Mouse (Mus musculus): ENCODE results near the gene Slc36a3. TPM values are rescaled to one million over a fixed set of nuclear protein-coding genes. Genes with fewer than 3 reads are reported as not detected.
A peak's percentile ranks its signal among the peaks of the same experiment; 100 is the strongest.

The Slc36a3 gene
- polyA plus RNA-seq, 1 experiment from 2014 or later: not detected

GRCm38 (mm10) chr11:55184246-55184645, 32.7 kb upstream of the Slc36a3 start:
- WGBS: 86% methylated on average over 5 of the region's 5 CpGs
- H3K36me3 ChIP-seq (ENCODE audit: insufficient read depth): no peaks in the 10 kb centered on the region
- no peak for DNase-seq
- H3K9me3 ChIP-seq (ENCODE audit: low read depth, low read length): no peaks in the 10 kb centered on the region
- no peak overlapping the region for H3K9ac ChIP-seq
- H3K4me1 ChIP-seq (ENCODE audit: insufficient read depth): 0 out of 2 replicates have a peak, but pooled peaks cover 5% of the 10 kb centered on the region
- no peak overlapping the region for H3K4me3 ChIP-seq (ENCODE audit: low read depth, low read length)
- ATAC-seq (ENCODE audit: insufficient read depth): no peak
- no peak overlapping the region for H3K4me2 ChIP-seq
- no peak overlapping the region for H3K27ac ChIP-seq (ENCODE audit: low read depth)
- TF ChIP-seq CTCF (IDR thresholded peaks at IDR 0.05; ENCODE audit: low read depth): no peak
- H3K27me3 ChIP-seq (ENCODE audit: insufficient read depth, low read length): no peaks in the 10 kb centered on the region

GRCm38 (mm10) chr11:55183124-55183523, 31.6 kb upstream of the Slc36a3 start:
- Histone ChIP-seq H3K36me3 (ENCODE audit: insufficient read depth) (no peaks in the 10 kb centered on the region), H3K9me3 (ENCODE audit: low read depth, low read length) (no peaks in the 10 kb centered on the region), H3K4me3 (ENCODE audit: low read depth, low read length) (no peak overlapping the region), H3K9ac (no peak overlapping the region), H3K27me3 (ENCODE audit: insufficient read depth, low read length) (no peaks in the 10 kb centered on the region), H3K27ac (ENCODE audit: low read depth) (no peak overlapping the region), H3K4me1 (ENCODE audit: insufficient read depth) (0 out of 2 replicates have a peak, but pooled peaks cover 5% of the 10 kb centered on the region), H3K4me2 (no peak overlapping the region)
- DNase-seq (peak; percentile 29), ATAC-seq (ENCODE audit: insufficient read depth) (no peak)
- TF ChIP-seq CTCF (IDR thresholded peaks at IDR 0.05; ENCODE audit: low read depth): no peak
- 36% methylated on average over 7 of the region's 7 CpGs for WGBS

GRCm38 (mm10) chr11:55179856-55180255, 28.3 kb upstream of the Slc36a3 start:
- no peak overlapping the region for H3K4me3 ChIP-seq (ENCODE audit: low read depth, low read length)
- ATAC-seq (ENCODE audit: insufficient read depth) (no peak), DNase-seq (no peak)
- 65% methylated on average over 3 of the region's 3 CpGs for WGBS
- no peak overlapping the region for H3K27ac ChIP-seq (ENCODE audit: low read depth)
- no peak for TF ChIP-seq CTCF (IDR thresholded peaks at IDR 0.05; ENCODE audit: low read depth)
- H3K36me3 ChIP-seq (ENCODE audit: insufficient read depth): no peaks in the 10 kb centered on the region
- H3K4me1 ChIP-seq (ENCODE audit: insufficient read depth): 0 out of 2 replicates have a peak, but pooled peaks cover 5% of the 10 kb centered on the region
- H3K27me3 ChIP-seq (ENCODE audit: insufficient read depth, low read length): no peaks in the 10 kb centered on the region
- no peak overlapping the region for H3K4me2 ChIP-seq
- H3K9me3 ChIP-seq (ENCODE audit: low read depth, low read length): no peaks in the 10 kb centered on the region
- no peak overlapping the region for H3K9ac ChIP-seq

GRCm38 (mm10) chr11:55178830-55179229, 27.3 kb upstream of the Slc36a3 start:
- Histone ChIP-seq H3K36me3 (ENCODE audit: insufficient read depth) (no peaks in the 10 kb centered on the region), H3K4me2 (no peak overlapping the region), H3K27ac (ENCODE audit: low read depth) (no peak overlapping the region), H3K4me3 (ENCODE audit: low read depth, low read length) (no peak overlapping the region), H3K27me3 (ENCODE audit: insufficient read depth, low read length) (no peaks in the 10 kb centered on the region), H3K9ac (no peak overlapping the region), H3K9me3 (ENCODE audit: low read depth, low read length) (no peaks in the 10 kb centered on the region), H3K4me1 (ENCODE audit: insufficient read depth) (0 out of 2 replicates have a peak, but pooled peaks cover 5% of the 10 kb centered on the region)
- DNase-seq (no peak), ATAC-seq (ENCODE audit: insufficient read depth) (no peak)
- no peak for TF ChIP-seq CTCF (IDR thresholded peaks at IDR 0.05; ENCODE audit: low read depth)
- WGBS: 71% methylated on average over 4 of the region's 4 CpGs

- no peaks in the 10 kb centered on the region for H3K9me3 ChIP-seq (ENCODE audit: low read depth, low read length)
- DNase-seq (no peak), ATAC-seq (ENCODE audit: insufficient read depth) (no peak)
- no peak overlapping the region for H3K27ac ChIP-seq (ENCODE audit: low read depth)
- H3K4me3 ChIP-seq (ENCODE audit: low read depth, low read length): no peak overlapping the region
- H3K36me3 ChIP-seq (ENCODE audit: insufficient read depth): no peaks in the 10 kb centered on the region
- H3K4me1 ChIP-seq (ENCODE audit: insufficient read depth): no peaks in the 10 kb centered on the region
- H3K4me2 ChIP-seq: no peak overlapping the region
- no peak overlapping the region for H3K9ac ChIP-seq
- 68% methylated on average over 4 of the region's 4 CpGs for WGBS
- no peaks in the 10 kb centered on the region for H3K27me3 ChIP-seq (ENCODE audit: insufficient read depth, low read length)
- no peak for TF ChIP-seq CTCF (IDR thresholded peaks at IDR 0.05; ENCODE audit: low read depth)
Measured at GRCm38 (mm10) chr11:55170501-55170900, 19.0 kb upstream of the Slc36a3 start.

- TF ChIP-seq CTCF (IDR thresholded peaks at IDR 0.05; ENCODE audit: low read depth): no peak
- Histone ChIP-seq H3K4me1 (ENCODE audit: insufficient read depth) (no peaks in the 10 kb centered on the region), H3K27me3 (ENCODE audit: insufficient read depth, low read length) (no peaks in the 10 kb centered on the region), H3K9ac (no peak overlapping the region), H3K4me2 (no peak overlapping the region), H3K4me3 (ENCODE audit: low read depth, low read length) (no peak overlapping the region), H3K9me3 (ENCODE audit: low read depth, low read length) (no peaks in the 10 kb centered on the region), H3K36me3 (ENCODE audit: insufficient read depth) (no peaks in the 10 kb centered on the region), H3K27ac (ENCODE audit: low read depth) (no peak overlapping the region)
- ATAC-seq (ENCODE audit: insufficient read depth) (no peak), DNase-seq (no peak)
- WGBS: 82% methylated on average over 6 of the region's 6 CpGs
Measured at GRCm38 (mm10) chr11:55168914-55169313, 17.4 kb upstream of the Slc36a3 start.

- no peak for TF ChIP-seq CTCF (IDR thresholded peaks at IDR 0.05; ENCODE audit: low read depth)
- no peak overlapping the region for H3K4me2 ChIP-seq
- H3K36me3 ChIP-seq (ENCODE audit: insufficient read depth): no peaks in the 10 kb centered on the region
- H3K27ac ChIP-seq (ENCODE audit: low read depth): no peak overlapping the region
- H3K9ac ChIP-seq: no peak overlapping the region
- H3K4me1 ChIP-seq (ENCODE audit: insufficient read depth): no peaks in the 10 kb centered on the region
- no peak overlapping the region for H3K4me3 ChIP-seq (ENCODE audit: low read depth, low read length)
- ATAC-seq (ENCODE audit: insufficient read depth): no peak
- WGBS: 81% methylated on average over 4 of the region's 4 CpGs
- H3K27me3 ChIP-seq (ENCODE audit: insufficient read depth, low read length): no peaks in the 10 kb centered on the region
- no peaks in the 10 kb centered on the region for H3K9me3 ChIP-seq (ENCODE audit: low read depth, low read length)
- DNase-seq: no peak
Measured at GRCm38 (mm10) chr11:55168504-55168903, 17.0 kb upstream of the Slc36a3 start.

GRCm38 (mm10) chr11:55165748-55166147, 14.2 kb upstream of the Slc36a3 start:
- no peaks in the 10 kb centered on the region for H3K9me3 ChIP-seq (ENCODE audit: low read depth, low read length)
- no peak overlapping the region for H3K9ac ChIP-seq
- no peak overlapping the region for H3K27ac ChIP-seq (ENCODE audit: low read depth)
- no peak for DNase-seq
- no peak for ATAC-seq (ENCODE audit: insufficient read depth)
- TF ChIP-seq CTCF (IDR thresholded peaks at IDR 0.05; ENCODE audit: low read depth): no peak
- H3K36me3 ChIP-seq (ENCODE audit: insufficient read depth): no peaks in the 10 kb centered on the region
- no peak overlapping the region for H3K4me3 ChIP-seq (ENCODE audit: low read depth, low read length)
- H3K4me2 ChIP-seq: no peak overlapping the region
- no peaks in the 10 kb centered on the region for H3K4me1 ChIP-seq (ENCODE audit: insufficient read depth)
- 93% methylated on average over 7 of the region's 7 CpGs for WGBS
- no peaks in the 10 kb centered on the region for H3K27me3 ChIP-seq (ENCODE audit: insufficient read depth, low read length)

Data from lung, embryonic 14.5 days (tissue).